Mouse (Mus musculus) mouse trophoblast stem cell (cell line): ENCODE measurements around the gene Usp11.
"Not testable (repeated sequence)": the region's sequence is repeated elsewhere in the genome, so short reads cannot be mapped to it uniquely, and the experiment has no call there.

ENCODE experiments used
- in situ Hi-C, 2 experiments: fragments of 300-500 bp; cut with MseI, MboI; formaldehyde crosslinking; loops; 2 replicates in 1 of 2; 3 replicates in 1 of 2; pipeline ENCODE4 v1.15.1; 2025

Usp11 gene

GRCm38 (mm10) chrX:20703741-20704290 is at the start of gene Usp11:
TSS of gene Usp11 (plus strand) at chrX:20703906.
- in situ Hi-C loops: no loop called here

- in situ Hi-C loops: no loop called here
Observed at GRCm38 (mm10) chrX:20657593-20657992, 46.1 kb upstream of the Usp11 start.

GRCm38 (mm10) chrX:20658026-20658652 is 45.6 kb upstream of the Usp11 start, which contains the start of gene Uba1:
TSS of gene Uba1 (plus strand) at chrX:20658326.
- in situ Hi-C loops: no loop called here

- in situ Hi-C loops: no loop called here
Observed at GRCm38 (mm10) chrX:20658891-20659406, 44.8 kb upstream of the Usp11 start.

- in situ Hi-C loops: no loop called here
Observed at GRCm38 (mm10) chrX:20662317-20662715, 41.4 kb upstream of the Usp11 start.

GRCm38 (mm10) chrX:20662716-20663443 is 40.8 kb upstream of the Usp11 start:
- in situ Hi-C loops: no loop called here

GRCm38 (mm10) chrX:20663444-20663790 is 40.3 kb upstream of the Usp11 start:
- in situ Hi-C loops: no loop called here

GRCm38 (mm10) chrX:20687519-20688067 is 16.1 kb upstream of the Usp11 start, which contains the start of gene Cdk16:
TSS of gene Cdk16 (plus strand) at chrX:20687954.
- in situ Hi-C loops: no loop called here

- in situ Hi-C loops: no loop called here
Observed at GRCm38 (mm10) chrX:20688068-20688547, 15.6 kb upstream of the Usp11 start.

- in situ Hi-C loops: no loop called here
Observed at GRCm38 (mm10) chrX:20688615-20689014, 15.1 kb upstream of the Usp11 start.

GRCm38 (mm10) chrX:20691566-20691965 is 12.1 kb upstream of the Usp11 start:
- in situ Hi-C loops: no loop called here

GRCm38 (mm10) chrX:20692616-20693015 is 11.1 kb upstream of the Usp11 start:
- in situ Hi-C loops: no loop called here

GRCm38 (mm10) chrX:20695842-20696241 is 7.9 kb upstream of the Usp11 start:
- in situ Hi-C loops: no loop called here

- in situ Hi-C loops: no loop called here
Observed at GRCm38 (mm10) chrX:20704295-20705082, 783 bp downstream of the Usp11 start.

GRCm38 (mm10) chrX:20705083-20705402 is 1.3 kb downstream of the Usp11 start:
- in situ Hi-C loops: no loop called here

- in situ Hi-C loops: no loop called here
Observed at GRCm38 (mm10) chrX:20728681-20729080, 25.0 kb downstream of the Usp11 start.

GRCm38 (mm10) chrX:20730048-20730447 is 26.3 kb downstream of the Usp11 start:
- in situ Hi-C loops: not testable (repeated sequence)

GRCm38 (mm10) chrX:20736479-20736878 is 32.8 kb downstream of the Usp11 start:
- in situ Hi-C loops: no loop called here

GRCm38 (mm10) chrX:20748829-20749228 is 45.1 kb downstream of the Usp11 start:
- in situ Hi-C loops: no loop called here

- in situ Hi-C loops: no loop called here
Observed at GRCm38 (mm10) chrX:20761201-20761600, 57.5 kb downstream of the Usp11 start.
